ENCODE assay signal across 14 mouse cellular contexts in genomic region chr19:46186611-46187010, GRCm38 (mm10). TPM values are rescaled to one million over a fixed set of nuclear protein-coding genes. Genes with fewer than 3 reads are reported as not detected.
DNase-seq lines count a peak whose midpoint lies in the region; ATAC-seq lines count a peak whose summit lies in the region.
"Had no signal": no experiment of that assay in that cellular context is flagged by ENCODE, and none has a peak within 500 bp of the region (broad histone marks: within the 10 kb centered on the region; RNA-seq: fewer than 3 reads in every experiment).

No protein-coding gene starts in this region.

- H3K4me3 ChIP-seq in kidney, embryonic 14.5 days (ENCODE audit: low read length): no peak overlapping the region
- no peak overlapping the region for H3K4me3 ChIP-seq in midbrain, embryonic 11.5 days (ENCODE audit: low read depth, low read length)
- H3K4me3 ChIP-seq: erythroblast, embryonic 14.5 days had no signal

- peaks cover 5% of the 10 kb centered on the region; the same call in 1 of the 2 replicates for H3K36me3 ChIP-seq in kidney, embryonic 14.5 days (ENCODE audit: control insufficient read depth, insufficient read depth, low read length)
- no peaks in the 10 kb centered on the region for H3K36me3 ChIP-seq in midbrain, embryonic 11.5 days (ENCODE audit: control insufficient read depth, insufficient read depth, low read length)

- DNase-seq in kidney, adult 18-20 months: no peak
- peak; percentile 39 for DNase-seq in embryo, embryonic 10.5 days (ENCODE audit: low spot score)
- peak; percentile 19 to 22 for DNase-seq in heart, adult 9 months (ENCODE audit: low spot score in 2 of 2)
- peak; percentile 15 to 17 for DNase-seq in layer of hippocampus, postnatal 14 days (ENCODE audit: low spot score in 2 of 2)
- no peak for DNase-seq in cerebellum, adult 9-11 months
- DNase-seq in midbrain, embryonic 11.5 days (ENCODE audit: low spot score, missing footprints): no peak
- DNase-seq in testis, postnatal 14 days (ENCODE audit: low spot score): no peak
- DNase-seq: retina, postnatal 1 day had no signal

- no peak overlapping the region for H3K9ac ChIP-seq in kidney, embryonic 14.5 days (ENCODE audit: low read depth, low read length)
- no peak overlapping the region for H3K9ac ChIP-seq in midbrain, embryonic 11.5 days (ENCODE audit: low read length)

- no peaks in the 10 kb centered on the region for H3K9me3 ChIP-seq in kidney, embryonic 14.5 days (ENCODE audit: control insufficient read depth, low read length)
- no peaks in the 10 kb centered on the region for H3K9me3 ChIP-seq in midbrain, embryonic 11.5 days (ENCODE audit: control insufficient read depth, low read length)

- no peak for ATAC-seq in kidney, embryonic 14.5 days (ENCODE audit: low FRiP score, low TSS enrichment)
- ATAC-seq in midbrain, embryonic 11.5 days (ENCODE audit: low FRiP score): no peak
- ATAC-seq: intestine, postnatal 0 days had no signal

- 19% methylated on average over 3 of the region's 3 CpGs for WGBS in kidney, embryonic 14.5 days
- WGBS in midbrain, embryonic 11.5 days: 64% methylated on average over 3 of the region's 3 CpGs

- 0 out of 2 replicates have a peak overlapping the region, but pooled peaks have one; percentile 5 for H3K27ac ChIP-seq in kidney, embryonic 14.5 days (ENCODE audit: low read depth, low read length)
- H3K27ac ChIP-seq in midbrain, embryonic 11.5 days (ENCODE audit: low read depth, low read length): no peak overlapping the region
- H3K27ac ChIP-seq: stomach, postnatal 0 days had no signal

- no peaks in the 10 kb centered on the region for H3K27me3 ChIP-seq in kidney, embryonic 14.5 days (ENCODE audit: control insufficient read depth, insufficient read depth, low read length)
- H3K27me3 ChIP-seq in midbrain, embryonic 11.5 days (ENCODE audit: control insufficient read depth, insufficient read depth, low read length): no peaks in the 10 kb centered on the region

- no peak overlapping the region for H3K4me2 ChIP-seq in kidney, embryonic 14.5 days (replicated peaks; ENCODE audit: low read depth, low read length)
- H3K4me2 ChIP-seq in midbrain, embryonic 11.5 days: no peak overlapping the region

- peaks cover 3% of the 10 kb centered on the region; the same call in 1 of the 2 replicates for H3K4me1 ChIP-seq in kidney, embryonic 14.5 days (ENCODE audit: control insufficient read depth, insufficient read depth, low read length)
- no peaks in the 10 kb centered on the region for H3K4me1 ChIP-seq in midbrain, embryonic 11.5 days (ENCODE audit: control insufficient read depth, insufficient read depth, low read length)

RNA-seq across cellular contexts. Expression of gene Gbf1, which starts 34.3 kb away (rescaled TPM):
- polyA plus RNA-seq in kidney, embryonic 14.5 days (2014; fragmentation: Nextera tagmentation; extraction: Ambion mirVana): 29.0 and 50.3 TPM in 2 replicates
- total RNA-seq in layer of hippocampus, postnatal 14 days (2021): 100 to 1,000 TPM in 1 of 2 experiments, 10 to 100 TPM in 1; 83.7 to 101 TPM
- 36.6 and 42.6 TPM in 2 replicates for polyA plus RNA-seq in midbrain, embryonic 11.5 days (2014; fragmentation: Nextera tagmentation; extraction: Ambion mirVana)

RNA-seq across cellular contexts. Expression of gene Pitx3, which starts 38.5 kb away (rescaled TPM):
- not detected in 2 replicates for polyA plus RNA-seq in kidney, embryonic 14.5 days (2014; fragmentation: Nextera tagmentation; extraction: Ambion mirVana)
- not detected for total RNA-seq in layer of hippocampus, postnatal 14 days (2021)
- polyA plus RNA-seq in midbrain, embryonic 11.5 days (2014; fragmentation: Nextera tagmentation; extraction: Ambion mirVana): 0.18 and 0.39 TPM in 2 replicates
- total RNA-seq: liver, adult 2 months; monocyte, adult 5-6 weeks had no signal
- polyA plus RNA-seq: erythroblast, embryonic 14.5 days; intestine, postnatal 0 days; liver, adult 2 months had no signal

RNA-seq across cellular contexts. Expression of gene Elovl3, which starts 54.9 kb away (rescaled TPM):
- polyA plus RNA-seq in kidney, embryonic 14.5 days (2014; fragmentation: Nextera tagmentation; extraction: Ambion mirVana): not detected in 2 replicates
- total RNA-seq in layer of hippocampus, postnatal 14 days (2021): not detected
- not detected in 2 replicates for polyA plus RNA-seq in midbrain, embryonic 11.5 days (2014; fragmentation: Nextera tagmentation; extraction: Ambion mirVana)
- total RNA-seq: monocyte, adult 5-6 weeks had no signal
- polyA plus RNA-seq: erythroblast, embryonic 14.5 days; intestine, postnatal 0 days; stomach, postnatal 0 days had no signal

Comparison
In these comparisons a context has a peak if more than half of its experiments do, and no peak if none do; other contexts are left out.
1. DNase-seq: peak in embryo, embryonic 10.5 days (single experiment), heart, adult 9 months (2 of 2) and layer of hippocampus, postnatal 14 days (2 of 2); none in kidney, adult 18-20 months (single experiment), cerebellum, adult 9-11 months (single experiment), midbrain, embryonic 11.5 days (single experiment) and testis, postnatal 14 days (single experiment).